Mouse (Mus musculus): ENCODE measurements around the gene Pcdh9. TPM values are rescaled to one million over a fixed set of nuclear protein-coding genes. Genes with fewer than 3 reads are reported as not detected.

The Pcdh9 gene
- total RNA-seq, 2 experiments from 2014 or later = 0.31 to 0.33 TPM

- no peak for TF ChIP-seq CTCF (IDR thresholded peaks at IDR 0.05)
- H3K4me3 ChIP-seq = no peak overlapping the region
- H3K27ac ChIP-seq = no peak overlapping the region
- intact Hi-C loops (cut with DNase I) = no loop called here
- DNase-seq = no peak
These were observed 763.5 kb downstream of the Pcdh9 start for GRCm38 (mm10) chr14:93126993-93127392.

DNA sequence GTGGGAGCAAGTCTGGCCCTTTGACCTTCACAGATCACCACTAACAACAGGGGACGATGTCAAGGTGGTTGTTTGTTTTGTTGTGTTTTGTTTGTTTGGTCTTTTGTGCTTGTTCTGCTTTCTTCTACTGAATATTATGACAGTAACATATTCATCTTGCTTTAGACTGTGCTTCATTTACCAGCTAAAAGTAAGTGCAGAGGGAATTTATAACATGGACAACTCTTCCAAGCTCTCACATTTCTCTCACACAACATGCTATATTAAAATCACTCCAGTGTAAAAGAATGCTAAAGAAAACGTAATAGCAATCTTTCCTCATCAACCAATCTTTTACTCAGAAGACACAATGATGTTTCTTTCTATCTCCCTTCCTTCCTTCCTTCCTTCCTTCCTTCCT, 787.7 kb downstream of the Pcdh9 start:
- no peak overlapping the region for H3K27ac ChIP-seq
- DNase-seq = no peak
- intact Hi-C loops (cut with DNase I) = no loop called here
- TF ChIP-seq CTCF (IDR thresholded peaks at IDR 0.05) = no peak
- H3K4me3 ChIP-seq = no peak overlapping the region

DNA sequence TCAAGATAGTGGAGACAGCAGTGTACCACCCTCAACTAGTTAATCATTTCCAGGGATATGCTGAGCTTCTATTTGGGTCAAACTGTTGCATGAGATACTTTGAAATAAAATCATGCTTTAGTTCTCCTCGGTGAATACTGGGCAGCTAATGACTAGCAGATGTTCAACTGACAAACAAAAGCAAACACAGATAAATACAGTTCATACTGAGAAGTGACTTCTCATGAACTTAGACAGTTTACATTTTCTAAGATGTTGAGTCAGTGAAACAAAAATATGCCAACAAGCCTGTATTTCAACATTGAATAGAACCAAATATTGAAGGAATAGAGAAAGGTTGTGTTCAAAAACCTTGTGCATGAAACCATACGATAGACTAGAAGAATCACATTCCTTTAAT, 795.4 kb downstream of the Pcdh9 start:
- no peak for DNase-seq
- intact Hi-C loops (cut with DNase I) = no loop called here
- H3K27ac ChIP-seq = no peak overlapping the region
- no peak for TF ChIP-seq CTCF (IDR thresholded peaks at IDR 0.05)
- H3K4me3 ChIP-seq = no peak overlapping the region

DNA sequence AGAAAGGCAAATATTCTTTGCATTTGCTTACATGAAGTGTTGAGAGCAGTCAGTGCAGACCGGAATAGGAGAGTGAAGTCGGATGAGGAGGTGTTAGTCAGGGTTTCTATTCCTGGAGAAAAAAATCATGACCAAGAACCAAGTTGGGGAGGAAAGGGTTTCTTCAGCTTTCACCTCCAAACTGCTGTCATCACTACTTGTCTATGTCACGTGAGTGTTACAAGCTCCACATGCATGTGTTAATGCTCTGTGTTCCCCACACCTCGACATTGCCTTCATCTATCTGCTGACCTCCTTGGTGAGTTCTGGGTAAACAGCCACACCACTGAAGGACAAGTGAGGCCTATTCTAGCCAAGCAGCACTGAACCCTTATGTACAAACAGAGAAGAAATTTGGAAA, 797.7 kb downstream of the Pcdh9 start:
- H3K4me3 ChIP-seq = no peak overlapping the region
- no peak for TF ChIP-seq CTCF (IDR thresholded peaks at IDR 0.05)
- no peak overlapping the region for H3K27ac ChIP-seq
- intact Hi-C loops (cut with DNase I) = no loop called here
- DNase-seq = no peak

DNA sequence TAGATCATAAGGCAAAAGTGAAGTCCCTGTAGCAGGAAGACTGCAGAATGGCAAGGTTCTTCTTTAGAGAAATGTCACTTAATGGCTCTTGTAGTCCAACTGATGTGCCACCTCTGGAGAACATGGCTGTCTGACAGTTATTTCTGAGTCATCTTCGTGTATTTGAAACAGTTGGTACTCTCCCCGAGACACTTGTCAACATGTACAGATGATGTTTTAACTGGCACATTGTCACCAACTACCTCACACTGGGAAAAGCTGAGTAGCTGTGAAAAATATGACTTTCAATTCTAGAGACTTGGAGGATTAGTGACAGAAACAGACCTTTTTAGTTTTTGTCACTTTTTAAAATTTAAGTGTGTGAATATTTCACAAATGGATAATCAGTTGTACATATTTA, 804.8 kb downstream of the Pcdh9 start:
- Histone ChIP-seq H3K27ac (no peak overlapping the region), H3K4me3 (no peak overlapping the region)
- TF ChIP-seq CTCF (IDR thresholded peaks at IDR 0.05) = no peak
- intact Hi-C loops (cut with DNase I) = no loop called here
- DNase-seq = no peak

- H3K27ac ChIP-seq = no peak overlapping the region
- intact Hi-C loops (cut with DNase I) = no loop called here
- TF ChIP-seq CTCF (IDR thresholded peaks at IDR 0.05) = no peak
- DNase-seq = no peak
- H3K4me3 ChIP-seq = no peak overlapping the region
These were observed 807.3 kb downstream of the Pcdh9 start for GRCm38 (mm10) chr14:93083140-93083539.

DNA sequence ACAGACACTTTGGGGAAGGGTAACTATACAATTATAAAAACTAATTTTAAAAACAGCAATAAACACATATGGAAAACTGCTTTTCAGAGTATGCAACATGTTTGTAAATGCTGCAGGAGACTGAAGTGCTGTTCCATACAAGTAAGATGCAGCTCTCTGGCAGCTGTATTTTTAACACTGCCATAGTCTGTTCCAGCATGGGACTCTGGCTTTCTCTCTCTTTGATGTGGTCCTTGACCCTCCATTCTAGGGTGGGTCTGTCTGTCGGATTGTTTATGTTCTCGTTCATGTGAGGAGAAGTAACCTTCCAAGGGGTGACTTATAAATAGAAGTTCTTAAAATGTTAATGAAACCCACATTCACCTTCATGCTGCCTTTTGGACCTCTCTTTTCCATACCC, 809.6 kb downstream of the Pcdh9 start:
- DNase-seq = no peak
- Histone ChIP-seq H3K4me3 (no peak overlapping the region), H3K27ac (no peak overlapping the region)
- no peak for TF ChIP-seq CTCF (IDR thresholded peaks at IDR 0.05)
- intact Hi-C loops (cut with DNase I) = no loop called here

GRCm38 (mm10) chr14:93075761-93076160, 814.7 kb downstream of the Pcdh9 start:
- intact Hi-C loops (cut with DNase I) = no loop called here
- Histone ChIP-seq H3K27ac (no peak overlapping the region), H3K4me3 (no peak overlapping the region)
- no peak for DNase-seq
- no peak for TF ChIP-seq CTCF (IDR thresholded peaks at IDR 0.05)

GRCm38 (mm10) chr14:93072346-93072745, 818.1 kb downstream of the Pcdh9 start:
- intact Hi-C loops (cut with DNase I) = no loop called here
- no peak for DNase-seq
- TF ChIP-seq CTCF (IDR thresholded peaks at IDR 0.05) = no peak
- Histone ChIP-seq H3K27ac (no peak overlapping the region), H3K4me3 (no peak overlapping the region)

- intact Hi-C loops (cut with DNase I) = no loop called here
- TF ChIP-seq CTCF (IDR thresholded peaks at IDR 0.05) = no peak
- H3K4me3 ChIP-seq = no peak overlapping the region
- no peak for DNase-seq
- H3K27ac ChIP-seq = no peak overlapping the region
These were observed 820.3 kb downstream of the Pcdh9 start for GRCm38 (mm10) chr14:93070140-93070539.

- intact Hi-C loops (cut with DNase I) = no loop called here
- H3K4me3 ChIP-seq = no peak overlapping the region
- H3K27ac ChIP-seq = no peak overlapping the region
- no peak for TF ChIP-seq CTCF (IDR thresholded peaks at IDR 0.05)
- no peak for DNase-seq
These were observed 822.8 kb downstream of the Pcdh9 start for GRCm38 (mm10) chr14:93067411-93068336.

GRCm38 (mm10) chr14:93066732-93067410, 823.6 kb downstream of the Pcdh9 start:
- no peak overlapping the region for H3K27ac ChIP-seq
- no peak for TF ChIP-seq CTCF (IDR thresholded peaks at IDR 0.05)
- intact Hi-C loops (cut with DNase I) = no loop called here
- no peak overlapping the region for H3K4me3 ChIP-seq
- no peak for DNase-seq

DNA sequence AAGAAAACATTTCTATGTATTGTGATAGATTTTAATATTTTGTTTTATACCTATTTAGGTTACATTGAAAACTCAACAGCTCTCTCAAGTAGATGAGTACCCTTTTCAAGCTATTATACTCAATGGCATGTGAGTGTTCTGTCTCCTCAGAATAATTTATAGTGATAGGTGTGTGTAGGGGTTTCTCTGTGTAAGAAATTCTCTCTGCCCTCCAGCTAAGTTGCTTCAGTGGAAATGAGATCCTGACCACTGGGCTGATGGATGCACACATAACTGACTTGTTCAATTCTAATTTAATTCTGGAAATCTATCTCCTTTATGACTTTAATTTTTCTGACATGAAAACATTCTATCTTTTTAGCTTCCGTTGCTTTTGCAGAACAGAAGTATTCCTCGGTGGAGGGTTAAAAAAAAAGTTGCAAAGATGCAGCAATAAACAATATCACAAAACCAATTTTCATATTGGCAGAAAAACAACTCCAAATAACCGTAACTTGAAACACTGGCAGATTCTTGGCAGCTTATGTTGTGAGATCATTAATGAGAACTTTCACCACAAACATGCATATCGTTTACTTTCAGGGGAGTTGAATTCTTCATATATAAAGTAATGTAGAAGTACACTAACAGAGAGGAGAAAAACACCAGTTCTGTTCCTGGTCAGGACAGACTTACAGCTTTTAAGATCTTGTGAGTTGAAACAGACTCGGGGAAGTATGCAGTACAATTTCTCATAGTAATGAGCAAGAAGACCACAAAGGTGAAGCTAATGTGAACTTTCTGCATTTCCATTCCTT, 828.5 kb downstream of the Pcdh9 start:
- intact Hi-C loops (cut with DNase I) = no loop called here
- DNase-seq = no peak
- Histone ChIP-seq H3K27ac (no peak overlapping the region), H3K4me3 (no peak overlapping the region)
- TF ChIP-seq CTCF (IDR thresholded peaks at IDR 0.05) = no peak

Data from gastrocnemius, adult 2 months (tissue).